Mouse (Mus musculus): ENCODE results near the gene Ttc7b. TPM values are rescaled to one million over a fixed set of nuclear protein-coding genes. Genes with fewer than 3 reads are reported as not detected.

Ttc7b gene
- polyA plus RNA-seq, 1 experiment from 2014 or later: 3.5 TPM

GRCm38 (mm10) chr12:100542076-100542475, 21.4 kb upstream of the Ttc7b start:
- H3K4me1 ChIP-seq (ENCODE audit: control insufficient read depth, insufficient read depth, low read length): no peaks in the 10 kb centered on the region
- WGBS: 40% methylated on average over 3 of the region's 3 CpGs
- H3K4me2 ChIP-seq (ENCODE audit: low read depth, low read length): no peak overlapping the region
- H3K9me3 ChIP-seq (replicated peaks; ENCODE audit: control insufficient read depth, low read length): no peaks in the 10 kb centered on the region
- no peak for ATAC-seq (ENCODE audit: insufficient read depth, low FRiP score)
- no peaks in the 10 kb centered on the region for H3K27me3 ChIP-seq (ENCODE audit: control insufficient read depth, insufficient read depth, low read length)
- H3K36me3 ChIP-seq (ENCODE audit: control insufficient read depth, insufficient read depth, low read length): no peaks in the 10 kb centered on the region
- no peak overlapping the region for H3K4me3 ChIP-seq (replicated peaks; ENCODE audit: low read length)
- H3K9ac ChIP-seq (ENCODE audit: low read length): no peak overlapping the region
- no peak overlapping the region for H3K27ac ChIP-seq (ENCODE audit: low read length)

GRCm38 (mm10) chr12:100539158-100539714, 18.6 kb upstream of the Ttc7b start:
- Histone ChIP-seq H3K27me3 (ENCODE audit: control insufficient read depth, insufficient read depth, low read length) (no peaks in the 10 kb centered on the region), H3K4me1 (ENCODE audit: control insufficient read depth, insufficient read depth, low read length) (no peaks in the 10 kb centered on the region), H3K36me3 (ENCODE audit: control insufficient read depth, insufficient read depth, low read length) (no peaks in the 10 kb centered on the region), H3K4me3 (replicated peaks; ENCODE audit: low read length) (no peak overlapping the region), H3K9ac (ENCODE audit: low read length) (no peak overlapping the region), H3K4me2 (ENCODE audit: low read depth, low read length) (no peak overlapping the region), H3K9me3 (replicated peaks; ENCODE audit: control insufficient read depth, low read length) (no peaks in the 10 kb centered on the region), H3K27ac (ENCODE audit: low read length) (no peak overlapping the region)
- no peak for ATAC-seq (ENCODE audit: insufficient read depth, low FRiP score)
- WGBS: 27% methylated on average over 9 of the region's 9 CpGs

- H3K4me3 ChIP-seq (replicated peaks; ENCODE audit: low read length): no peak overlapping the region
- ATAC-seq (ENCODE audit: insufficient read depth, low FRiP score): no peak
- no peaks in the 10 kb centered on the region for H3K36me3 ChIP-seq (ENCODE audit: control insufficient read depth, insufficient read depth, low read length)
- H3K27ac ChIP-seq (ENCODE audit: low read length): no peak overlapping the region
- no peak overlapping the region for H3K9ac ChIP-seq (ENCODE audit: low read length)
- H3K4me2 ChIP-seq (ENCODE audit: low read depth, low read length): no peak overlapping the region
- H3K9me3 ChIP-seq (replicated peaks; ENCODE audit: control insufficient read depth, low read length): no peaks in the 10 kb centered on the region
- no peaks in the 10 kb centered on the region for H3K27me3 ChIP-seq (ENCODE audit: control insufficient read depth, insufficient read depth, low read length)
- no peaks in the 10 kb centered on the region for H3K4me1 ChIP-seq (ENCODE audit: control insufficient read depth, insufficient read depth, low read length)
- WGBS: 49% methylated on average over 7 of the region's 7 CpGs
Measured at GRCm38 (mm10) chr12:100538445-100539157, 18.0 kb upstream of the Ttc7b start.

- 60% methylated on average over 11 of the region's 11 CpGs for WGBS
- no peak for ATAC-seq (ENCODE audit: insufficient read depth, low FRiP score)
- no peak overlapping the region for H3K4me3 ChIP-seq (replicated peaks; ENCODE audit: low read length)
- no peaks in the 10 kb centered on the region for H3K4me1 ChIP-seq (ENCODE audit: control insufficient read depth, insufficient read depth, low read length)
- H3K27me3 ChIP-seq (ENCODE audit: control insufficient read depth, insufficient read depth, low read length): no peaks in the 10 kb centered on the region
- no peaks in the 10 kb centered on the region for H3K36me3 ChIP-seq (ENCODE audit: control insufficient read depth, insufficient read depth, low read length)
- H3K27ac ChIP-seq (ENCODE audit: low read length): no peak overlapping the region
- H3K4me2 ChIP-seq (ENCODE audit: low read depth, low read length): no peak overlapping the region
- no peak overlapping the region for H3K9ac ChIP-seq (ENCODE audit: low read length)
- H3K9me3 ChIP-seq (replicated peaks; ENCODE audit: control insufficient read depth, low read length): no peaks in the 10 kb centered on the region
Measured at GRCm38 (mm10) chr12:100537091-100537490, 16.5 kb upstream of the Ttc7b start.

- Histone ChIP-seq H3K27ac (ENCODE audit: low read length) (no peak overlapping the region), H3K9me3 (replicated peaks; ENCODE audit: control insufficient read depth, low read length) (no peaks in the 10 kb centered on the region), H3K4me1 (ENCODE audit: control insufficient read depth, insufficient read depth, low read length) (no peaks in the 10 kb centered on the region), H3K4me2 (ENCODE audit: low read depth, low read length) (no peak overlapping the region), H3K4me3 (replicated peaks; ENCODE audit: low read length) (no peak overlapping the region), H3K36me3 (ENCODE audit: control insufficient read depth, insufficient read depth, low read length) (no peaks in the 10 kb centered on the region), H3K27me3 (ENCODE audit: control insufficient read depth, insufficient read depth, low read length) (no peaks in the 10 kb centered on the region), H3K9ac (ENCODE audit: low read length) (no peak overlapping the region)
- ATAC-seq (ENCODE audit: insufficient read depth, low FRiP score): no peak
- WGBS: 85% methylated on average over 12 of the region's 12 CpGs
Measured at GRCm38 (mm10) chr12:100535028-100535427, 14.4 kb upstream of the Ttc7b start.

GRCm38 (mm10) chr12:100534028-100534427, 13.4 kb upstream of the Ttc7b start:
- Histone ChIP-seq H3K9ac (ENCODE audit: low read length) (no peak overlapping the region), H3K4me1 (ENCODE audit: control insufficient read depth, insufficient read depth, low read length) (peaks cover 5% of the 10 kb centered on the region; the same call in 1 of the 2 replicates), H3K36me3 (ENCODE audit: control insufficient read depth, insufficient read depth, low read length) (no peaks in the 10 kb centered on the region), H3K9me3 (replicated peaks; ENCODE audit: control insufficient read depth, low read length) (no peaks in the 10 kb centered on the region), H3K4me3 (replicated peaks; ENCODE audit: low read length) (no peak overlapping the region), H3K4me2 (ENCODE audit: low read depth, low read length) (no peak overlapping the region), H3K27me3 (ENCODE audit: control insufficient read depth, insufficient read depth, low read length) (no peaks in the 10 kb centered on the region), H3K27ac (ENCODE audit: low read length) (no peak overlapping the region)
- peak; percentile 11; the same call in 1 of the 2 replicates for ATAC-seq (ENCODE audit: insufficient read depth, low FRiP score)
- WGBS: 54% methylated on average over 3 of the region's 3 CpGs

- H3K27ac ChIP-seq (ENCODE audit: low read length): no peak overlapping the region
- 76% methylated on average over 4 of the region's 4 CpGs for WGBS
- H3K4me1 ChIP-seq (ENCODE audit: control insufficient read depth, insufficient read depth, low read length): peaks cover 7% of the 10 kb centered on the region; the same call in 1 of the 2 replicates
- ATAC-seq (ENCODE audit: insufficient read depth, low FRiP score): no peak
- no peak overlapping the region for H3K4me3 ChIP-seq (replicated peaks; ENCODE audit: low read length)
- no peaks in the 10 kb centered on the region for H3K36me3 ChIP-seq (ENCODE audit: control insufficient read depth, insufficient read depth, low read length)
- no peak overlapping the region for H3K4me2 ChIP-seq (ENCODE audit: low read depth, low read length)
- H3K27me3 ChIP-seq (ENCODE audit: control insufficient read depth, insufficient read depth, low read length): no peaks in the 10 kb centered on the region
- no peaks in the 10 kb centered on the region for H3K9me3 ChIP-seq (replicated peaks; ENCODE audit: control insufficient read depth, low read length)
- H3K9ac ChIP-seq (ENCODE audit: low read length): no peak overlapping the region
Measured at GRCm38 (mm10) chr12:100533209-100533608, 12.6 kb upstream of the Ttc7b start.

GRCm38 (mm10) chr12:100531740-100532139, 11.1 kb upstream of the Ttc7b start:
- peaks cover 7% of the 10 kb centered on the region; the same call in 1 of the 2 replicates for H3K4me1 ChIP-seq (ENCODE audit: control insufficient read depth, insufficient read depth, low read length)
- no peaks in the 10 kb centered on the region for H3K9me3 ChIP-seq (replicated peaks; ENCODE audit: control insufficient read depth, low read length)
- no peak overlapping the region for H3K27ac ChIP-seq (ENCODE audit: low read length)
- ATAC-seq (ENCODE audit: insufficient read depth, low FRiP score): no peak
- no peaks in the 10 kb centered on the region for H3K27me3 ChIP-seq (ENCODE audit: control insufficient read depth, insufficient read depth, low read length)
- H3K9ac ChIP-seq (ENCODE audit: low read length): no peak overlapping the region
- no peak overlapping the region for H3K4me3 ChIP-seq (replicated peaks; ENCODE audit: low read length)
- H3K4me2 ChIP-seq (ENCODE audit: low read depth, low read length): no peak overlapping the region
- 63% methylated on average over 1 of the region's 1 CpGs for WGBS
- no peaks in the 10 kb centered on the region for H3K36me3 ChIP-seq (ENCODE audit: control insufficient read depth, insufficient read depth, low read length)

- no peaks in the 10 kb centered on the region for H3K36me3 ChIP-seq (ENCODE audit: control insufficient read depth, insufficient read depth, low read length)
- 74% methylated on average over 5 of the region's 5 CpGs for WGBS
- ATAC-seq (ENCODE audit: insufficient read depth, low FRiP score): no peak
Measured at GRCm38 (mm10) chr12:100530871-100531270, 10.2 kb upstream of the Ttc7b start.

More at GRCm38 (mm10) chr12:100530871-100531270, 10.2 kb upstream of the Ttc7b start:
- no peak overlapping the region for H3K9ac ChIP-seq (ENCODE audit: low read length)
- no peak overlapping the region for H3K4me2 ChIP-seq (ENCODE audit: low read depth, low read length)
- peaks cover 7% of the 10 kb centered on the region for H3K4me1 ChIP-seq (ENCODE audit: control insufficient read depth, insufficient read depth, low read length)
- no peaks in the 10 kb centered on the region for H3K9me3 ChIP-seq (replicated peaks; ENCODE audit: control insufficient read depth, low read length)
- H3K4me3 ChIP-seq (replicated peaks; ENCODE audit: low read length): no peak overlapping the region
- no peaks in the 10 kb centered on the region for H3K27me3 ChIP-seq (ENCODE audit: control insufficient read depth, insufficient read depth, low read length)
- no peak overlapping the region for H3K27ac ChIP-seq (ENCODE audit: low read length)
